ENCODE assay signal across 9 mouse cellular contexts in the genomic region with DNA sequence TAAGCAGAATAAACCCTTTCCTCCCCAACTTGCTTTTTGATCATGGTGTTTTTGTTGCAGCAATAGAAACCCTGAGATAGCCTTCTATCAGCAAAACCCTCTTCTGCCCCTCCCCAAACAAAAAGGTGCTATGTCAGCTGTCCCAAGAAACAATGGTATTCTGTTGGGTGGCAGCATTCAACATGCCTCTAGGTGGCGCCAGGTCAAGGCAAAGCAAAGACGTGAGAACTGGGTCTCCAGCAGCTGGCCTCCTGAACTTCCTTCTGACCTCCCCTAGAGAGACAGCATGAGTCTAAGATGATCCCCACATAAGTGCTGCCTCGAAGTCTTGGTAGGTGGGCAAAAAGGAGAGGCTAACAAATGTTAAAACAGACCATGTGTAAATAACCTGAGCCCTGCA. TPM values are rescaled to one million over a fixed set of nuclear protein-coding genes. Genes with fewer than 3 reads are reported as not detected.
DNase-seq lines count a peak whose midpoint lies in the region; ATAC-seq and TF ChIP-seq lines count a peak whose summit lies in the region.
"Had no signal": no experiment of that assay in that cellular context is flagged by ENCODE, and none has a peak within 500 bp of the region (broad histone marks: within the 10 kb centered on the region; RNA-seq: fewer than 3 reads in every experiment).

No protein-coding gene starts in this region.

- H3K9ac ChIP-seq in liver, embryonic 12.5 days = no peak overlapping the region

- no peaks in the 10 kb centered on the region for H3K9me3 ChIP-seq in G1E (replicated peaks)
- no peaks in the 10 kb centered on the region for H3K9me3 ChIP-seq in liver, embryonic 12.5 days (replicated peaks)

- TF ChIP-seq CTCF in G1E (IDR thresholded peaks at IDR 0.05; ENCODE audit: low read depth, low read length) = peak; percentile 56
- TF ChIP-seq CTCF in bone marrow, adult 2 months (IDR thresholded peaks at IDR 0.05; ENCODE audit: control insufficient read depth, insufficient read depth, low read length) = peak; percentile 72
- TF ChIP-seq CTCF in spleen, adult 2 months (IDR thresholded peaks at IDR 0.05; ENCODE audit: extremely low read depth, insufficient read depth, insufficient read length, insufficient replicate concordance) = peak; percentile 78; the same call in 1 of the 2 replicates

- TF ChIP-seq POLR2A in bone marrow, adult 2 months (IDR thresholded peaks at IDR 0.05; ENCODE audit: borderline replicate concordance, control insufficient read depth, low read depth, low read length) = no peak
- TF ChIP-seq POLR2A in spleen, adult 2 months (IDR thresholded peaks at IDR 0.05; ENCODE audit: low read depth, low read length) = no peak

- peaks cover 65% of the 10 kb centered on the region for H3K36me3 ChIP-seq in G1E (replicated peaks)
- H3K36me3 ChIP-seq in liver, embryonic 12.5 days = peaks cover 63% of the 10 kb centered on the region
- H3K36me3 ChIP-seq in spleen, adult 2 months (ENCODE audit: control insufficient read depth, insufficient read depth, low read length) = peaks cover 3% of the 10 kb centered on the region

- no peak overlapping the region for H3K4me3 ChIP-seq in G1E (ENCODE audit: low read depth, low read length)
- no peak overlapping the region for H3K4me3 ChIP-seq in bone marrow, adult 2 months (replicated peaks; ENCODE audit: control insufficient read depth, low read depth, low read length)
- no peak overlapping the region for H3K4me3 ChIP-seq in liver, embryonic 12.5 days
- H3K4me3 ChIP-seq in spleen, adult 2 months (ENCODE audit: extremely low read depth, insufficient read depth, insufficient read length) = no peak overlapping the region

- 4% methylated on average over 3 of the region's 3 CpGs for WGBS in bone marrow, adult 2 months
- WGBS in liver, embryonic 12.5 days (ENCODE audit: insufficient replicate concordance) = 10% methylated on average over 3 of the region's 3 CpGs
- WGBS in spleen, adult 2 months = 2% methylated on average over 3 of the region's 3 CpGs

- 0 out of 2 replicates have a peak, but pooled peaks cover 4% of the 10 kb centered on the region for H3K4me1 ChIP-seq in G1E (ENCODE audit: insufficient read depth, low read depth, low read length)
- no peaks in the 10 kb centered on the region; the same call in 1 of the 2 replicates for H3K4me1 ChIP-seq in bone marrow, adult 2 months (ENCODE audit: control insufficient read depth, insufficient read depth, low read length)
- H3K4me1 ChIP-seq in liver, embryonic 12.5 days = no peaks in the 10 kb centered on the region
- H3K4me1 ChIP-seq in spleen, adult 2 months (ENCODE audit: control insufficient read depth, insufficient read depth, insufficient read length) = no peaks in the 10 kb centered on the region

- no peak; the same call in 1 of the 2 replicates for ATAC-seq in G1E (ENCODE audit: extremely low read depth, insufficient number of reproducible peaks, low FRiP score, poor library complexity, severe bottlenecking)
- ATAC-seq in liver, embryonic 12.5 days = peak; percentile 21; the same call in 1 of the 2 replicates
- ATAC-seq in frontal cortex, adult (ENCODE audit: low TSS enrichment) = no peak; the same call in 1 of the 2 replicates

- H3K27me3 ChIP-seq in G1E (ENCODE audit: insufficient read depth, low read length) = no peaks in the 10 kb centered on the region
- no peaks in the 10 kb centered on the region for H3K27me3 ChIP-seq in liver, embryonic 12.5 days (replicated peaks)
- H3K27me3 ChIP-seq in spleen, adult 2 months (ENCODE audit: control insufficient read depth, insufficient read depth, low read length) = no peaks in the 10 kb centered on the region

- DNase-seq in left cerebral cortex, postnatal 25 days (ENCODE audit: low spot score in 2 of 2) = peak; percentile 20 to 29
- no peak for DNase-seq in left cerebral cortex, adult 11 months (ENCODE audit: low spot score)
- DNase-seq in G1E (ENCODE audit: low spot score) = peak; percentile 28
- peak; percentile 44 to 58 for DNase-seq in gastrocnemius, postnatal 36 days
- DNase-seq in spleen, adult 2 months (ENCODE audit: low read depth in 1 of 2, low spot score in 2 of 2) = peak; percentile 19 to 64

- no peak overlapping the region for H3K4me2 ChIP-seq in liver, embryonic 12.5 days

- H3K27ac ChIP-seq in bone marrow, adult 2 months (ENCODE audit: control insufficient read depth, insufficient read depth, low read depth, low read length, poor library complexity) = no peak overlapping the region
- no peak overlapping the region for H3K27ac ChIP-seq in liver, embryonic 12.5 days
- H3K27ac ChIP-seq in spleen, adult 2 months (ENCODE audit: insufficient read depth, low read length) = no peak overlapping the region

- intact Hi-C loops in left cerebral cortex, postnatal 25 days (cut with DNase I) = loop anchor here (5.0 kb wide), 1 partner anchor 110 kb away; no protein-coding TSS in a partner anchor
- intact Hi-C loops in gastrocnemius, postnatal 36 days (cut with DNase I) = loop anchor here (1.0 kb wide), 1 partner anchor 111 kb away; no protein-coding TSS in a partner anchor

RNA-seq across cellular contexts. Expression of gene Npas1, which starts 29.8 kb away (rescaled TPM):
- total RNA-seq in left cerebral cortex, postnatal 25 days (2021) = 10 to 100 TPM; 10.5 to 11.0 TPM
- not detected in 2 replicates for total RNA-seq in G1E (2014; fragmentation: Nextera tagmentation)
- 0.05 TPM in 1 of 2 replicates, not detected in the other for total RNA-seq in G1E (2017)
- polyA plus RNA-seq in G1E (2012) = not detected in 2 replicates
- polyA plus RNA-seq in bone marrow, adult 2 months (2011; ENCODE audit: insufficient read depth, insufficient read length, low replicate concordance, missing spikeins) = not detected in 2 replicates
- not detected for total RNA-seq in gastrocnemius, postnatal 36 days (2021)
- polyA plus RNA-seq in liver, embryonic 12.5 days (2016; fragmentation: Nextera tagmentation; extraction: Ambion mirVana) = 0.33 and 0.36 TPM in 2 replicates
- not detected in 2 replicates for polyA plus RNA-seq in spleen, adult 2 months (2012; rRNA removed)
- polyA plus RNA-seq: gonadal fat pad, adult 2 months had no signal

RNA-seq across cellular contexts. Expression of gene Tmem160, which starts 54.7 kb away (rescaled TPM):
- 10 to 100 TPM; 66.5 to 80.1 TPM for total RNA-seq in left cerebral cortex, postnatal 25 days (2021)
- 21.6 and 22.7 TPM in 2 replicates for total RNA-seq in G1E (2014; fragmentation: Nextera tagmentation)
- 23.9 and 35.0 TPM in 2 replicates for total RNA-seq in G1E (2017)
- 166 and 224 TPM in 2 replicates for polyA plus RNA-seq in G1E (2012)
- polyA plus RNA-seq in bone marrow, adult 2 months (2011; ENCODE audit: insufficient read depth, insufficient read length, low replicate concordance, missing spikeins) = 21.7 and 45.2 TPM in 2 replicates
- 10 to 100 TPM; 35.6 to 42.6 TPM for total RNA-seq in gastrocnemius, postnatal 36 days (2021)
- polyA plus RNA-seq in liver, embryonic 12.5 days (2016; fragmentation: Nextera tagmentation; extraction: Ambion mirVana) = 43.9 and 48.0 TPM in 2 replicates
- polyA plus RNA-seq in spleen, adult 2 months (2012; rRNA removed) = 118 and 170 TPM in 2 replicates
